Mouse (Mus musculus) spleen, adult 2 months (tissue): ENCODE measurements around the gene Ntn5.

Experiments used
- CTCF ChIP-seq: fragments of 200-500 bp; IDR thresholded peaks from 2 replicates; pipeline ENCODE4 v1.5.1; 2011; ENCODE audit warnings: mild to moderate bottlenecking, inconsistent platforms; ENCODE audit not compliant: insufficient read depth, insufficient read length, insufficient replicate concordance; ENCODE audit errors: extremely low read depth
- POLR2A ChIP-seq: fragments of 200-500 bp; IDR thresholded peaks from 2 replicates; pipeline ENCODE4 v1.6.1; 2011; ENCODE audit warnings: low read depth, low read length, inconsistent platforms

DNA sequence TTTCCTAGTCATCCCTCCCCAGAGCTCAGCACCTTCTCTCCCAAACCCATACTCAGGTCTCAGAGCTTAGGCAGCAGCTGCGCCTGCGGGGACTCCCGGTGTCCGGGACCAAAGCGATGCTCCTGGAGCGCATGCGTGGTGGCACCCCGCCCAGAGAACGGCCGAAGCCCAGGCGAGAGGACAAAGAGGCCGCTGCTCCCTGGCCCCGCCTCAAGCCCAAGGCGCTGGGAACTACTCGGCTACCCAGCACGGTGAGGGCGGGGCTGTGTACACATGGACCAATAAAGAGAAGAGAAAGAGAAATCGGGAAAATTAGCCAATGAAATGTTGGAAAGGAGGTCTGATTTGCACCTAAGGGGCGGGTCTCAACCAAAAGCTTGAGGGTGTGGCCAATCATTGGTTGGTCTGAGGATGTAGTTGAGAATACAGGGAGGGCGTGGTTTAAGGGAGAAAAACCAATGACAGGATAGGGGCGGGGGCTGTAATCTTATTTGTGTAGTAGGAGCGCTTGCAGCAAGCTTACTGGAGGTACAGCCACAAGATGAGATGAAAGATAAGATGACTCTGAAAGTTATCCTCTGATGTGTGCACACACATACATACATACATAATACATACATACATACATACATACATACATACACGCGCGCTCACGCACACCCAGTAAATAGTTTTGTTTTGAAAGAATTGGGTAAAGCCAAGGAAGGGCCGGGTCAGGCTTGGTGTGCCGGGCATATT is 40.2 kb upstream of the Ntn5 start:
- TF ChIP-seq POLR2A = peak; percentile 4; the same call in 1 of the 2 replicates
- TF ChIP-seq CTCF = no peak
